Mouse (Mus musculus) central nervous system, embryonic 11.5 days (tissue): ENCODE results near the gene AI182371. TPM values are rescaled to one million over a fixed set of nuclear protein-coding genes. Genes with fewer than 3 reads are reported as not detected.

Source experiments
- polyA plus RNA-seq: library from polyadenylated mRNA; depleted of rRNA; stranded (reverse); fragments of >200 nt; gene quantifications from 2 replicates; pipeline ENCODE4 v1.2.3, GENCODE M21; 2012; rRNA removed

The AI182371 gene
- 1.4 and 1.7 TPM in 2 replicates for polyA plus RNA-seq

GRCm38 (mm10) chr2:35101443-35101842 is at the start of gene AI182371:
AI182371 (minus strand) TSS chr2:35101543.

DNA sequence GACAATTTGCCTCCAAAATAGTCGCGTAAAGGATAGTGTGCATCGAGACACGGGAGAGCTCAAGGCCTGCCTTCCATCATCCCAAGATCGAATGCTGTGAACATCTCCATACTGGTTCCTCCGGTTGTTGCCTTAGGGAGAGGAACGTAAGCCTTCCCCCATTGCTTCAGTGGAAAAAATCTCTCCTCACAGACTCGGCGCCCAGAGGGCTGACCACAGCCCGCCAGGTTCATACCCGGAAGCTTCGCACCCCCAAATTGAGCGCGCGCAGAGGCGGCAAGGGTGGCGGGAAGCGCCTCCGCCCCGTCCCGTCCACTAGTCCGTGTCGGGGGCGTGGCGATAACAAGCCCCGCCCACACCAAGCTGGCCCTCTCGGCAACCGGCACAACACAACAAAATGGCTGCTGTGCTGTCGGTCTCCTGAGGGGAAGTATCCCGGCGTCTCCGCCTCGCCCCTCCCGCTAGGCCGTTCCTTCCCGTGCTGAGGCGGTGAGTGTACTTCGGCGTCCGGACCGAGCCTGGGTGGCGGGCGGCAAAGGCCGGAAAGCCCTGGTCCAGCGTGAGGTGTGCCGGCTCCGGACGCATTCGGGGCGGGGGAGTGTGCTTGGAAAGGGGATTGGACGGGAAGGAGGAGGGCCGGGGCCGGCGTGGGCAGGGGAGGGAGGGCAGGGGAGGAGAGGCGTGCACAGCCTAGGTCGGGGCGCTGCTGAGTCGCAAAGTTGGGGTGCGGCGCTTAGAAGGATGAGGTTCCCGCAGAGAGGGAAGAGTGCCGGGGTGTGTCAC is 8.0 kb upstream of the AI182371 start, which contains the start of gene Cntrl:
Gene Cntrl (plus strand): TSS at position 352 of the 783 bp plus-strand sequence.

GRCm38 (mm10) chr2:35061338-35061737 is 40.0 kb downstream of the AI182371 start, which contains the start of gene Hc:
Hc (minus strand) TSS chr2:35061438.

Other genes starting within 250 kb of the AI182371 start
- gene Cutal, start 227.1 kb downstream of the AI182371 start, polyA plus RNA-seq, result 0.14 and 0.22 TPM in 2 replicates
- 26.8 and 68.7 TPM in 2 replicates for gene Psmd5, start 226.6 kb downstream of the AI182371 start, polyA plus RNA-seq
- 3.1 and 3.4 TPM in 2 replicates for gene Phf19, start 187.5 kb downstream of the AI182371 start, polyA plus RNA-seq
- 0.60 and 0.83 TPM in 2 replicates for gene Traf1, start 139.8 kb downstream of the AI182371 start, polyA plus RNA-seq
- 0.84 and 1.7 TPM in 2 replicates for gene Hc, start 40.1 kb downstream of the AI182371 start, polyA plus RNA-seq
- gene Cntrl, start 7.9 kb upstream of the AI182371 start, polyA plus RNA-seq, result 48.1 and 48.4 TPM in 2 replicates
- 138 and 145 TPM in 2 replicates for gene Rab14, start 99.6 kb upstream of the AI182371 start, polyA plus RNA-seq
- gene Gsn, start 154.8 kb upstream of the AI182371 start, polyA plus RNA-seq, result 30.4 and 38.4 TPM in 2 replicates
- 11.2 and 15.1 TPM in 2 replicates for gene Stom, start 235.4 kb upstream of the AI182371 start, polyA plus RNA-seq